Mouse (Mus musculus): ENCODE results near the gene Fgfr2. TPM values are rescaled to one million over a fixed set of nuclear protein-coding genes. Genes with fewer than 3 reads are reported as not detected.

Gene Fgfr2
- polyA plus RNA-seq, 1 experiment from 2014 or later, result not detected

GRCm38 (mm10) chr7:132435486-132436055 lies 687.6 kb downstream of the Fgfr2 start:
- no peak overlapping the region for H3K4me3 ChIP-seq (ENCODE audit: inconsistent target)
- WGBS (ENCODE audit: missing documents), result 63% methylated on average over 8 of the region's 8 CpGs
- H3K79me2 ChIP-seq (ENCODE audit: inconsistent target), result no peaks in the 10 kb centered on the region
- no peak overlapping the region for H3K27ac ChIP-seq
- no peaks in the 10 kb centered on the region for H3K36me3 ChIP-seq (ENCODE audit: inconsistent target)

GRCm38 (mm10) chr7:132429324-132429723 lies 693.8 kb downstream of the Fgfr2 start:
- no peak overlapping the region for H3K27ac ChIP-seq
- H3K4me3 ChIP-seq (ENCODE audit: inconsistent target), result no peak overlapping the region
- no peaks in the 10 kb centered on the region for H3K36me3 ChIP-seq (ENCODE audit: inconsistent target)
- WGBS (ENCODE audit: missing documents), result 87% methylated on average over 4 of the region's 4 CpGs
- no peaks in the 10 kb centered on the region for H3K79me2 ChIP-seq (ENCODE audit: inconsistent target)

- no peaks in the 10 kb centered on the region for H3K36me3 ChIP-seq (ENCODE audit: inconsistent target)
- H3K27ac ChIP-seq, result no peak overlapping the region
Observed at GRCm38 (mm10) chr7:132428308-132428707, 694.8 kb downstream of the Fgfr2 start.

GRCm38 (mm10) chr7:132426069-132426468 lies 697.1 kb downstream of the Fgfr2 start:
- WGBS (ENCODE audit: missing documents), result 77% methylated on average over 5 of the region's 5 CpGs
- Histone ChIP-seq H3K27ac (no peak overlapping the region), H3K36me3 (ENCODE audit: inconsistent target) (no peaks in the 10 kb centered on the region)

More at GRCm38 (mm10) chr7:132428308-132428707, 694.8 kb downstream of the Fgfr2 start:
- WGBS (ENCODE audit: missing documents), result 21% methylated on average over 4 of the region's 4 CpGs
- Histone ChIP-seq H3K79me2 (ENCODE audit: inconsistent target) (no peaks in the 10 kb centered on the region), H3K4me3 (ENCODE audit: inconsistent target) (no peak overlapping the region)

GRCm38 (mm10) chr7:132425364-132425999 lies 697.7 kb downstream of the Fgfr2 start:
- H3K4me3 ChIP-seq (ENCODE audit: inconsistent target), result no peak overlapping the region
- no peaks in the 10 kb centered on the region for H3K36me3 ChIP-seq (ENCODE audit: inconsistent target)
- 85% methylated on average over 11 of the region's 11 CpGs for WGBS (ENCODE audit: missing documents)
- H3K79me2 ChIP-seq (ENCODE audit: inconsistent target), result no peaks in the 10 kb centered on the region
- H3K27ac ChIP-seq, result no peak overlapping the region

More at GRCm38 (mm10) chr7:132426069-132426468, 697.1 kb downstream of the Fgfr2 start:
- Histone ChIP-seq H3K79me2 (ENCODE audit: inconsistent target) (no peaks in the 10 kb centered on the region), H3K4me3 (ENCODE audit: inconsistent target) (no peak overlapping the region)

GRCm38 (mm10) chr7:132423570-132423969 lies 699.6 kb downstream of the Fgfr2 start:
- 47% methylated on average over 5 of the region's 5 CpGs for WGBS (ENCODE audit: missing documents)
- Histone ChIP-seq H3K79me2 (ENCODE audit: inconsistent target) (no peaks in the 10 kb centered on the region), H3K36me3 (ENCODE audit: inconsistent target) (no peaks in the 10 kb centered on the region), H3K4me3 (ENCODE audit: inconsistent target) (no peak overlapping the region), H3K27ac (no peak overlapping the region)

- Histone ChIP-seq H3K36me3 (ENCODE audit: inconsistent target) (no peaks in the 10 kb centered on the region), H3K27ac (no peak overlapping the region), H3K79me2 (ENCODE audit: inconsistent target) (no peaks in the 10 kb centered on the region), H3K4me3 (ENCODE audit: inconsistent target) (no peak overlapping the region)
- WGBS (ENCODE audit: missing documents), result 95% methylated on average over 9 of the region's 10 CpGs
Observed at GRCm38 (mm10) chr7:132419378-132420255, 703.5 kb downstream of the Fgfr2 start.

GRCm38 (mm10) chr7:132416866-132417265 lies 706.3 kb downstream of the Fgfr2 start:
- Histone ChIP-seq H3K36me3 (ENCODE audit: inconsistent target) (no peaks in the 10 kb centered on the region), H3K27ac (no peak overlapping the region), H3K79me2 (ENCODE audit: inconsistent target) (no peaks in the 10 kb centered on the region), H3K4me3 (ENCODE audit: inconsistent target) (no peak overlapping the region)
- WGBS (ENCODE audit: missing documents), result 88% methylated on average over 9 of the region's 9 CpGs

- no peaks in the 10 kb centered on the region for H3K79me2 ChIP-seq (ENCODE audit: inconsistent target)
- no peaks in the 10 kb centered on the region for H3K36me3 ChIP-seq (ENCODE audit: inconsistent target)
- no peak overlapping the region for H3K27ac ChIP-seq
- H3K4me3 ChIP-seq (ENCODE audit: inconsistent target), result no peak overlapping the region
Observed at GRCm38 (mm10) chr7:132415866-132416265, 707.3 kb downstream of the Fgfr2 start.

GRCm38 (mm10) chr7:132412520-132412919 lies 710.6 kb downstream of the Fgfr2 start:
- 85% methylated on average over 2 of the region's 2 CpGs for WGBS (ENCODE audit: missing documents)
- Histone ChIP-seq H3K4me3 (ENCODE audit: inconsistent target) (no peak overlapping the region), H3K27ac (no peak overlapping the region), H3K79me2 (ENCODE audit: inconsistent target) (no peaks in the 10 kb centered on the region), H3K36me3 (ENCODE audit: inconsistent target) (no peaks in the 10 kb centered on the region)

- H3K36me3 ChIP-seq (ENCODE audit: inconsistent target), result no peaks in the 10 kb centered on the region
- H3K4me3 ChIP-seq (ENCODE audit: inconsistent target), result no peak overlapping the region
- no peaks in the 10 kb centered on the region for H3K79me2 ChIP-seq (ENCODE audit: inconsistent target)
- H3K27ac ChIP-seq, result no peak overlapping the region
- WGBS (ENCODE audit: missing documents), result 84% methylated on average over 2 of the region's 2 CpGs
Observed at GRCm38 (mm10) chr7:132411708-132412107, 711.4 kb downstream of the Fgfr2 start.

GRCm38 (mm10) chr7:132410958-132411357 lies 712.2 kb downstream of the Fgfr2 start:
- Histone ChIP-seq H3K4me3 (ENCODE audit: inconsistent target) (no peak overlapping the region), H3K79me2 (ENCODE audit: inconsistent target) (no peaks in the 10 kb centered on the region)
- WGBS (ENCODE audit: missing documents), result 87% methylated on average over 4 of the region's 4 CpGs

GRCm38 (mm10) chr7:132409890-132410289 lies 713.3 kb downstream of the Fgfr2 start:
- no peak overlapping the region for H3K27ac ChIP-seq
- H3K79me2 ChIP-seq (ENCODE audit: inconsistent target), result no peaks in the 10 kb centered on the region
- WGBS (ENCODE audit: missing documents), result 86% methylated on average over 3 of the region's 3 CpGs
- no peaks in the 10 kb centered on the region for H3K36me3 ChIP-seq (ENCODE audit: inconsistent target)
- H3K4me3 ChIP-seq (ENCODE audit: inconsistent target), result no peak overlapping the region

More at GRCm38 (mm10) chr7:132410958-132411357, 712.2 kb downstream of the Fgfr2 start:
- H3K27ac ChIP-seq, result no peak overlapping the region
- no peaks in the 10 kb centered on the region for H3K36me3 ChIP-seq (ENCODE audit: inconsistent target)

- H3K79me2 ChIP-seq (ENCODE audit: inconsistent target), result no peaks in the 10 kb centered on the region
- no peak overlapping the region for H3K27ac ChIP-seq
- no peak overlapping the region for H3K4me3 ChIP-seq (ENCODE audit: inconsistent target)
- no peaks in the 10 kb centered on the region for H3K36me3 ChIP-seq (ENCODE audit: inconsistent target)
- WGBS (ENCODE audit: missing documents), result 10% methylated on average over 10 of the region's 10 CpGs
Observed at GRCm38 (mm10) chr7:132402377-132403084, 720.6 kb downstream of the Fgfr2 start.

Measured in macrophage (primary cell).